Mouse (Mus musculus) liver, adult 2 months (tissue): ENCODE results near the gene Dtx1.

Experiments
- CTCF ChIP-seq: fragments of 200-500 bp; IDR thresholded peaks from 2 replicates; pipeline ENCODE4 v1.5.1; 2011; ENCODE audit warnings: low read depth, low read length, control low read depth
- POLR2A ChIP-seq: fragments of 200-500 bp; IDR thresholded peaks from 2 replicates; pipeline ENCODE4 v1.6.1; 2011; ENCODE audit warnings: low read length, control low read depth; ENCODE audit not compliant: insufficient read depth; ENCODE audit errors: extremely low read depth

GRCm38 (mm10) chr5:120653873-120654272 lies 57.9 kb downstream of the Dtx1 start:
- TF ChIP-seq CTCF = no peak
- no peak for TF ChIP-seq POLR2A
